Mouse (Mus musculus): ENCODE measurements at regions not wholly inside any gene's neighbourhood (a gene's known extent, or its start where the extent isn't known, plus 50 kb on each side); places are given as distances from the start of the nearest gene placed in this dataset.

- H3K27me3 ChIP-seq (ENCODE audit: insufficient read depth, low read length) = no peaks in the 10 kb centered on the region
These were observed 195.9 kb upstream of the Thbs1 start for GRCm38 (mm10) chr2:117915821-117916220.

GRCm38 (mm10) chr2:117917181-117917580 lies 194.5 kb upstream of the Thbs1 start:
- H3K27ac ChIP-seq (ENCODE audit: low read depth) = no peak overlapping the region
- no peak overlapping the region for H3K4me2 ChIP-seq (ENCODE audit: low read depth, low read length)
- H3K4me1 ChIP-seq (ENCODE audit: insufficient read depth) = no peaks in the 10 kb centered on the region
- H3K4me3 ChIP-seq (ENCODE audit: low read depth, low read length) = no peak overlapping the region
- no peak overlapping the region for H3K9ac ChIP-seq (replicated peaks)
- H3K9me3 ChIP-seq (ENCODE audit: low read length) = no peaks in the 10 kb centered on the region
- WGBS (ENCODE audit: insufficient replicate concordance) = 74% methylated on average over 3 of the region's 3 CpGs
- H3K36me3 ChIP-seq (replicated peaks; ENCODE audit: insufficient read depth, low read length) = no peaks in the 10 kb centered on the region
- no peak for DNase-seq
- no peak for TF ChIP-seq EP300 (IDR thresholded peaks at IDR 0.05; ENCODE audit: low read depth)
- TF ChIP-seq CTCF (IDR thresholded peaks at IDR 0.05; ENCODE audit: low read depth) = no peak
- no peaks in the 10 kb centered on the region for H3K27me3 ChIP-seq (ENCODE audit: insufficient read depth, low read length)
- no peak for ATAC-seq

More at GRCm38 (mm10) chr2:117915821-117916220, 195.9 kb upstream of the Thbs1 start:
- ATAC-seq (no peak), DNase-seq (no peak)
- TF ChIP-seq EP300 (IDR thresholded peaks at IDR 0.05; ENCODE audit: low read depth) = no peak
- TF ChIP-seq CTCF (IDR thresholded peaks at IDR 0.05; ENCODE audit: low read depth) = no peak
- Histone ChIP-seq H3K36me3 (replicated peaks; ENCODE audit: insufficient read depth, low read length) (no peaks in the 10 kb centered on the region), H3K4me1 (ENCODE audit: insufficient read depth) (no peaks in the 10 kb centered on the region), H3K4me2 (ENCODE audit: low read depth, low read length) (no peak overlapping the region), H3K4me3 (ENCODE audit: low read depth, low read length) (no peak overlapping the region), H3K27ac (ENCODE audit: low read depth) (no peak overlapping the region), H3K9me3 (ENCODE audit: low read length) (no peaks in the 10 kb centered on the region), H3K9ac (replicated peaks) (no peak overlapping the region)
- WGBS (ENCODE audit: insufficient replicate concordance) = 70% methylated on average over 2 of the region's 2 CpGs

- WGBS (ENCODE audit: insufficient replicate concordance) = 60% methylated on average over 5 of the region's 5 CpGs
- H3K4me2 ChIP-seq (ENCODE audit: low read depth, low read length) = no peak overlapping the region
- ATAC-seq = no peak
These were observed 186.8 kb upstream of the Thbs1 start for GRCm38 (mm10) chr2:117924877-117925276.

GRCm38 (mm10) chr2:117925412-117925811 lies 186.3 kb upstream of the Thbs1 start:
- no peaks in the 10 kb centered on the region for H3K9me3 ChIP-seq (ENCODE audit: low read length)
- H3K27me3 ChIP-seq (ENCODE audit: insufficient read depth, low read length) = no peaks in the 10 kb centered on the region
- H3K9ac ChIP-seq (replicated peaks) = no peak overlapping the region
- 64% methylated on average over 5 of the region's 5 CpGs for WGBS (ENCODE audit: insufficient replicate concordance)
- ATAC-seq (peak; percentile 58), DNase-seq (peak; percentile 50)
- no peak overlapping the region for H3K4me2 ChIP-seq (ENCODE audit: low read depth, low read length)
- H3K4me3 ChIP-seq (ENCODE audit: low read depth, low read length) = no peak overlapping the region
- no peak overlapping the region for H3K27ac ChIP-seq (ENCODE audit: low read depth)
- TF ChIP-seq CTCF (IDR thresholded peaks at IDR 0.05; ENCODE audit: low read depth) (no peak), EP300 (IDR thresholded peaks at IDR 0.05; ENCODE audit: low read depth) (peak; percentile 69; the same call in 1 of the 2 replicates)
- H3K36me3 ChIP-seq (replicated peaks; ENCODE audit: insufficient read depth, low read length) = no peaks in the 10 kb centered on the region
- peaks cover 4% of the 10 kb centered on the region; the same call in 1 of the 2 replicates for H3K4me1 ChIP-seq (ENCODE audit: insufficient read depth)

More at GRCm38 (mm10) chr2:117924877-117925276, 186.8 kb upstream of the Thbs1 start:
- Histone ChIP-seq H3K27ac (ENCODE audit: low read depth) (no peak overlapping the region), H3K9me3 (ENCODE audit: low read length) (no peaks in the 10 kb centered on the region), H3K27me3 (ENCODE audit: insufficient read depth, low read length) (no peaks in the 10 kb centered on the region), H3K9ac (replicated peaks) (no peak overlapping the region), H3K4me3 (ENCODE audit: low read depth, low read length) (no peak overlapping the region), H3K4me1 (ENCODE audit: insufficient read depth) (peaks cover 4% of the 10 kb centered on the region; the same call in 1 of the 2 replicates), H3K36me3 (replicated peaks; ENCODE audit: insufficient read depth, low read length) (no peaks in the 10 kb centered on the region)
- no peak for DNase-seq
- no peak for TF ChIP-seq CTCF (IDR thresholded peaks at IDR 0.05; ENCODE audit: low read depth)
- TF ChIP-seq EP300 (IDR thresholded peaks at IDR 0.05; ENCODE audit: low read depth) = no peak

- peaks cover 4% of the 10 kb centered on the region; the same call in 1 of the 2 replicates for H3K4me1 ChIP-seq (ENCODE audit: insufficient read depth)
- H3K27ac ChIP-seq (ENCODE audit: low read depth) = no peak overlapping the region
- ATAC-seq (no peak), DNase-seq (no peak)
- H3K36me3 ChIP-seq (replicated peaks; ENCODE audit: insufficient read depth, low read length) = no peaks in the 10 kb centered on the region
- no peak overlapping the region for H3K4me3 ChIP-seq (ENCODE audit: low read depth, low read length)
- no peaks in the 10 kb centered on the region for H3K27me3 ChIP-seq (ENCODE audit: insufficient read depth, low read length)
- H3K9me3 ChIP-seq (ENCODE audit: low read length) = no peaks in the 10 kb centered on the region
- WGBS (ENCODE audit: insufficient replicate concordance) = 69% methylated on average over 6 of the region's 6 CpGs
- no peak overlapping the region for H3K4me2 ChIP-seq (ENCODE audit: low read depth, low read length)
- no peak overlapping the region for H3K9ac ChIP-seq (replicated peaks)
- TF ChIP-seq EP300 (IDR thresholded peaks at IDR 0.05; ENCODE audit: low read depth) (no peak), CTCF (IDR thresholded peaks at IDR 0.05; ENCODE audit: low read depth) (no peak)
These were observed 183.6 kb upstream of the Thbs1 start for GRCm38 (mm10) chr2:117928062-117928461.

GRCm38 (mm10) chr2:117929586-117929985 lies 182.1 kb upstream of the Thbs1 start:
- H3K4me2 ChIP-seq (ENCODE audit: low read depth, low read length) = no peak overlapping the region
- ATAC-seq = no peak
- no peak overlapping the region for H3K4me3 ChIP-seq (ENCODE audit: low read depth, low read length)
- H3K9me3 ChIP-seq (ENCODE audit: low read length) = no peaks in the 10 kb centered on the region
- DNase-seq = no peak
- peaks cover 3% of the 10 kb centered on the region; the same call in 1 of the 2 replicates for H3K4me1 ChIP-seq (ENCODE audit: insufficient read depth)
- no peak for TF ChIP-seq CTCF (IDR thresholded peaks at IDR 0.05; ENCODE audit: low read depth)
- no peak for TF ChIP-seq EP300 (IDR thresholded peaks at IDR 0.05; ENCODE audit: low read depth)
- H3K36me3 ChIP-seq (replicated peaks; ENCODE audit: insufficient read depth, low read length) = no peaks in the 10 kb centered on the region
- H3K27me3 ChIP-seq (ENCODE audit: insufficient read depth, low read length) = no peaks in the 10 kb centered on the region
- no peak overlapping the region for H3K27ac ChIP-seq (ENCODE audit: low read depth)
- 78% methylated on average over 1 of the region's 1 CpGs for WGBS (ENCODE audit: insufficient replicate concordance)
- H3K9ac ChIP-seq (replicated peaks) = no peak overlapping the region

Measured in liver, postnatal 0 days (tissue).